Mouse (Mus musculus) ES-Bruce4 (cell line): ENCODE data around the gene Fcmr. TPM values are rescaled to one million over a fixed set of nuclear protein-coding genes. Genes with fewer than 3 reads are reported as not detected.

Source experiments
- H3K27ac ChIP-seq: 2 replicates; pipeline ENCODE4 v1.5.1; 2012; ENCODE audit warnings: low read length, inconsistent platforms; ENCODE audit not compliant: insufficient read depth
- H3K27me3 ChIP-seq: 2 replicates; pipeline ENCODE4 v1.6.1; 2012; ENCODE audit warnings: mild to moderate bottlenecking, low read length, inconsistent platforms; ENCODE audit not compliant: control insufficient read depth, poor library complexity, insufficient read depth, severe bottlenecking
- H3K36me3 ChIP-seq: 2 replicates; pipeline ENCODE4 v1.6.1; 2012; ENCODE audit warnings: inconsistent platforms, mild to moderate bottlenecking, low read length, moderate library complexity; ENCODE audit not compliant: control insufficient read depth, poor library complexity, insufficient read depth, severe bottlenecking
- H3K4me1 ChIP-seq: one replicate; pipeline ENCODE4 v1.8.1; 2011; ENCODE audit warnings: low read length; ENCODE audit not compliant: control insufficient read depth, insufficient read depth
- H3K4me3 ChIP-seq: 2 replicates; pipeline ENCODE4 v1.5.1; 2011; ENCODE audit warnings: low read depth, mild to moderate bottlenecking, low read length
- H3K9ac ChIP-seq: 2 replicates; pipeline ENCODE4 v1.6.1; 2012; ENCODE audit warnings: low read depth, mild to moderate bottlenecking, inconsistent platforms; ENCODE audit not compliant: poor library complexity, severe bottlenecking
- H3K9me3 ChIP-seq: replicated peaks from 2 replicates; pipeline ENCODE4 v1.6.1; 2012; ENCODE audit warnings: mild to moderate bottlenecking, low read length, inconsistent platforms; ENCODE audit not compliant: control insufficient read depth, poor library complexity, insufficient read depth, severe bottlenecking
- CTCF ChIP-seq: IDR thresholded peaks from one replicate; pipeline ENCODE4 v1.8.1; 2011; ENCODE audit warnings: low read depth, low read length
- EP300 ChIP-seq: IDR thresholded peaks from 2 replicates; pipeline ENCODE4 v1.6.1; 2011; ENCODE audit warnings: low read depth, low read length; ENCODE audit not compliant: insufficient read depth
- POLR2A ChIP-seq: IDR thresholded peaks from one replicate; pipeline ENCODE4 v1.8.1; 2011; ENCODE audit warnings: low read length; ENCODE audit not compliant: insufficient read depth
- polyA plus RNA-seq: library from polyadenylated mRNA; stranded (reverse); fragments of >200 nt; gene quantifications from 2 replicates; pipeline ENCODE4 v1.2.4, GENCODE M21; 2011; ENCODE audit warnings: low read depth; ENCODE audit not compliant: missing spikeins, insufficient read depth, insufficient read length

Fcmr gene
- not detected in 2 replicates for polyA plus RNA-seq

- no peak within 1 kb of the TSS for H3K9ac ChIP-seq
- H3K4me1 ChIP-seq = no peaks in the 10 kb centered on the region
- H3K27ac ChIP-seq = no peak within 1 kb of the TSS
- H3K27me3 ChIP-seq = no peaks in the 10 kb centered on the region
- no peaks in the 10 kb centered on the region for H3K9me3 ChIP-seq
- no peak within 1 kb of the TSS for H3K4me3 ChIP-seq
- no peaks in the 10 kb centered on the region for H3K36me3 ChIP-seq
- TF ChIP-seq EP300 (no peak), CTCF (no peak), POLR2A (no peak)
These were observed at the start of gene Fcmr for GRCm38 (mm10) chr1:130865541-130866221. Gene Fcmr (plus strand): TSS chr1:130865669.

- no peak overlapping the region for H3K4me3 ChIP-seq
- TF ChIP-seq POLR2A (no peak), EP300 (no peak), CTCF (no peak)
- H3K9ac ChIP-seq = no peak overlapping the region
- H3K9me3 ChIP-seq = no peaks in the 10 kb centered on the region
- H3K27ac ChIP-seq = no peak overlapping the region
- H3K27me3 ChIP-seq = no peaks in the 10 kb centered on the region
- H3K36me3 ChIP-seq = no peaks in the 10 kb centered on the region
- H3K4me1 ChIP-seq = no peaks in the 10 kb centered on the region
These were observed 45.7 kb upstream of the Fcmr start for GRCm38 (mm10) chr1:130819737-130820136.

GRCm38 (mm10) chr1:130820316-130821148 is 44.9 kb upstream of the Fcmr start:
- Histone ChIP-seq H3K36me3 (no peaks in the 10 kb centered on the region), H3K9me3 (no peaks in the 10 kb centered on the region), H3K4me3 (no peak overlapping the region), H3K4me1 (no peaks in the 10 kb centered on the region), H3K27ac (no peak overlapping the region), H3K27me3 (no peaks in the 10 kb centered on the region), H3K9ac (no peak overlapping the region)
- no peak for TF ChIP-seq EP300
- no peak for TF ChIP-seq CTCF
- TF ChIP-seq POLR2A = no peak

- H3K27ac ChIP-seq = no peak overlapping the region
- no peak for TF ChIP-seq CTCF
These were observed 44.4 kb upstream of the Fcmr start for GRCm38 (mm10) chr1:130821149-130821471.

GRCm38 (mm10) chr1:130821911-130822625 is 43.4 kb upstream of the Fcmr start:
- Histone ChIP-seq H3K9ac (no peak overlapping the region), H3K27ac (no peak overlapping the region), H3K27me3 (no peaks in the 10 kb centered on the region), H3K36me3 (no peaks in the 10 kb centered on the region), H3K4me3 (no peak overlapping the region), H3K9me3 (0 out of 2 replicates have a peak, but pooled peaks cover 5% of the 10 kb centered on the region), H3K4me1 (no peaks in the 10 kb centered on the region)
- TF ChIP-seq POLR2A = no peak
- no peak for TF ChIP-seq CTCF
- no peak for TF ChIP-seq EP300

More at GRCm38 (mm10) chr1:130821149-130821471, 44.4 kb upstream of the Fcmr start:
- Histone ChIP-seq H3K4me3 (no peak overlapping the region), H3K9ac (no peak overlapping the region), H3K27me3 (no peaks in the 10 kb centered on the region), H3K4me1 (no peaks in the 10 kb centered on the region), H3K9me3 (0 out of 2 replicates have a peak, but pooled peaks cover 5% of the 10 kb centered on the region), H3K36me3 (no peaks in the 10 kb centered on the region)

- H3K9ac ChIP-seq = no peak within 1 kb of the TSS
- no peaks in the 10 kb centered on the region for H3K4me1 ChIP-seq
- no peak within 1 kb of the TSS for H3K27ac ChIP-seq
- 0 out of 2 replicates have a peak, but pooled peaks cover 5% of the 10 kb centered on the region for H3K9me3 ChIP-seq
- no peak for TF ChIP-seq POLR2A
- TF ChIP-seq CTCF = no peak
- TF ChIP-seq EP300 = no peak
- no peak within 1 kb of the TSS for H3K4me3 ChIP-seq
- H3K36me3 ChIP-seq = no peaks in the 10 kb centered on the region
- no peaks in the 10 kb centered on the region for H3K27me3 ChIP-seq
These were observed 39.0 kb upstream of the Fcmr start, which contains the start of gene Pigr for GRCm38 (mm10) chr1:130826448-130826847. Gene Pigr (plus strand): TSS chr1:130826684.
